Mouse (Mus musculus): ENCODE results near the gene Prkn. TPM values are rescaled to one million over a fixed set of nuclear protein-coding genes. Genes with fewer than 3 reads are reported as not detected.

Prkn gene
- polyA plus RNA-seq, 3 experiments from 2014 or later: 0.12 TPM; not detected in 2

GRCm38 (mm10) chr17:11664610-11665345 lies 824.6 kb downstream of the Prkn start:
- no peak for ATAC-seq

DNA sequence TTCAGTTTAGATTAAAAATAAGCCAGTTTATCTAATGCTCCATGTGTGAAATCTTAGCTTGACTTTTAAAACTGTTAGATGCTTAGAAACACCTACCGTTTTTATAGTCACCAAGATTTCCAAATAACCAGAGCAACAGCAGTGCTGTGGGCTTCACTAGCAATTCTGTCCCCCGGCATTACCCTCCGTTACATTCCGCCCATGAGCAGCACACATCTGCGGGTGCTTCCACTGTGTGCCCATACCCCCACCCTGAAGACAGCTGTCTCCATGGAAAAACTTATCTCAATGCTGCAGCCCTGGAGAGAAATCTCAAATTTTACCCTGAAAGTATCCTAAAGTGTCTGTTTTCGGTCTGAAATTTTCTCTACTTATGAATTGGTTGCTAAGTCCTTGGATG lies 839.5 kb downstream of the Prkn start:
- no peak for ATAC-seq

DNA sequence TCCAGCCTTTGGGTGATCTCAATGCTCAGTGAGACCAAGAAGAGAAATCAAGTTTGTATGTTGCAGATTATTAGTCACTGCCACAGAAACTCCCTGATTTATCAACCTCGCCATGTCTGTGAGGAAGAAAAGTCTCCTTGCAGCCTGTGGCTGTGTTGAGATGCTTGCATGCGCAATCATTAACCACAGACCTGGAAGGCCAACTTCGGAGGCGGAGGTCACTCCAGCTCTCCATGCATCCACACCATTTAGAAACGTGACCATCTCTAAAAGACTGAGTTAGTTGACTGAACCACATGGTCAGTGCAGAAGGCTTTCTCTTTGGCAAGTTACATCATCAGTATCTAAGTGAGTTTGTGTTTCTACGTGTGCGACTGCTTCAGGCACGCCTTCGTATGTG lies 840.3 kb downstream of the Prkn start:
- no peak for ATAC-seq

DNA sequence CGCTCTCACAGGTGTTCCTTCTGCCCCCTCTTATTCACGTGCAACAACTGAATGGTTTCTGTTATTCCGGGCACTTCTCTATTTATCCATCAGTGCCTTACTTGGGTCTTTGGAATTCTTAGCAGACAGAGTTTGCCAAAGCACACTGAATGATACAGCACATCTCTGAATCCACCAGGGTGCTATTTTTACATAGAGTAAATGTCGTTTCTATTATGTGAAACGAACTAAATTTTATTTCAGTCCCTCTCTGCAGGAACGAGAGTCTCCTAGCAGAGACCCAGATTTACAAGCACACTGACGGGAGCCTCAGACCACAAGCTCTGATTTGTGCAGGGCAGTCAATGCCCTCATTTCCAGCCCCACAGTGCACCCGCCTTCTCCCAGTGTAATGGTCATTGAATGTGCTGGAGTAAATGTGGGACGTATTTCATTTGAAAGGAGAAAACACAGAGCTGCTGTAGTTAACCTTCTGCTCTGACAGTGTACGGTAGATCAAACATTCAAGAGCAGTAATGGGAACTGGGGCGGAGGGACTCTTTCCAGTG lies 841.7 kb downstream of the Prkn start:
- no peak for ATAC-seq

DNA sequence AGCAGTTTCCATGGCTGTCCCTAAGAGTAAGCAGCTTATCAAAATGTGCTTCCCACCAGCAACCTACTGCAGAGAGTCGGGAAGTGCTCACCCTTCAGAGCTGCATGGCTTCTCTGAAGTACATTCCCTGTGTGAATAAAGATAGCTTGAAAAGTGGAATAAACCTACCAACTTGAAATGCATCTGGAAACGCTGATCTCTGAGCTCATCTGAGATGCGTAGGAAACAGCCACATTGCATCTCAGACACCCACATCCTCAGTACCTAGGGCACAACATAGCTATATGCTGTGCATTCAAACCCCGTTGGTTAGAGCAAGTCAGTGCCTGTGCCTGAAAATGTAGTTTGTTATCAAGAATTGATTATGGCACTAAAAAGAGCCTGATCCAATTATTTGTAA lies 864.8 kb downstream of the Prkn start:
- ATAC-seq: no peak

GRCm38 (mm10) chr17:11705761-11706160 lies 865.6 kb downstream of the Prkn start:
- no peak for ATAC-seq

- ATAC-seq: no peak
Observed at GRCm38 (mm10) chr17:11712066-11712465, 871.9 kb downstream of the Prkn start.

GRCm38 (mm10) chr17:11719801-11720200 lies 879.6 kb downstream of the Prkn start:
- no peak for ATAC-seq

DNA sequence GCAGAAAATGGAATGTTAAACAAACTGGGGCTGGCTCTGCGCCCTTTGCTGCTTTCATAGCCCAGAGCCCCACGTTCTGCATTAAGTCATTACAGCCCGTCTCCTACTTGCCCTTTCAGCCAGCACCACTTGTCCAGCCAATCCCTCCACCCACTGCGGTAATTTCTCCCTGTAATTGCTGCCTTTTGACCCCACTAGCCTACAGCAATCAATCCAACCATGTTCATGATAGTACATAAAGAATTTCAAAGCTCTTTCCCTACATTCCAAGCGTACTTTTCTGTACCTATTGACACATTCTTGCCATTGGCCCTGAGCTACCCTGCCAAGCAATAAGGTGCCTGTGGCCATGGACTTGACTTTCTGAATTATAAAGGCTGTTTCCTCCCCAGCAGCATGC lies 881.7 kb downstream of the Prkn start:
- no peak for ATAC-seq

GRCm38 (mm10) chr17:11722478-11722877 lies 882.3 kb downstream of the Prkn start:
- no peak for ATAC-seq

DNA sequence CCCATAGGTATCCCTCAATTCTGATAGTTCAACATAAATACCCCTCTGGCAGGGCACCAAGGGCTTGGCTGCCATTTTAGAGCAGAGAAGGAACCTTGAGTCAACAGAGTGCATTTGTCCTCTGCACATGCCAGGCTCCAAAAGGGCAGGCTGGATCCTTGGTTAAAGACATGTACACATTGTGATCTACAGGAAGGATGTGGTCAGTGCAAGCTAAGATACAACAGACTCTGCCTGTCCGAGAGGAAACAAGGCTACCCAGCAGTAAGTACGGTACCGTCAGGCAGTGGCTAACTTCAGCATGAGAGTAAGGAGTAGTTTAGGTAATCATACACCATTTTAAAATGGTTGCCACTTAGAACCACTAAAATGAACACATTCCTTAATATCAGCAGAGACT lies 884.0 kb downstream of the Prkn start:
- no peak for ATAC-seq

DNA sequence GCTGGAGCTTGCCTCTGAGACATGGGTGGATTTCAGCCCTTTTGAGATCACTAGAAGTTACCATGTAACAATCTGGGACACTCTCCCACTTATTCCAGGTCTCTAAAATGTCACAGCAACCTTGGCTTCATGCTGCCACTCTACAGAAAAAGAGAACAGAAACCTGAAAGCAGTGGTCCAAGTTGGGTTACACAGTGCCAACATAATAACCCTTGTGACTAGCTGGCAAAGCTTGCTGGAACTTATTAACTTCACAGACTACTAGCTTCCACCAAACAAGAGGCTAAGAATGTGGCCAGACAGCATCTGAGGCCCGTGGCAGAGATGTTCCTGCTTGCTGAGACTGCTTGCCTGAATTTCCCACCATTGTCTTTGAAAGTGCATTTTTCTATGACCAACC lies 886.9 kb downstream of the Prkn start:
- ATAC-seq: no peak

DNA sequence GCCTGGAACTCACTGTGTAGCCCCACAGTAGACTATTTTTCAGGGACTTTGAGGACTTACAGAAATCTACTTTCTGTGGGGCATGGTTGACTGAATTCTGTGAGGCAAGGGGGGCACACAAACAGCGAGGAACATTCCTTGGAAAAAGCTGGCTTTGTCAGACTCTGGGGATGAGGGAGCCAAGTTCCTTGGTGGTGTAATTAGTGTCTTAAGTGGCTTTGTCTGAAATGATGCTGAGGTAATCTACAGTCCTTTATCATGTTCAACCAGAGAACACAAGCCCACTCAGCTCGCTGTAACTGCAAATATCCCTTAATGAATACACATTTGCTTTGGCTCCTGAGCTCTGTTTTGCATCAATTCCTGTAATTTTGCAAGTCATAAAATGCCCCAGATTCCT lies 888.1 kb downstream of the Prkn start:
- ATAC-seq: no peak

DNA sequence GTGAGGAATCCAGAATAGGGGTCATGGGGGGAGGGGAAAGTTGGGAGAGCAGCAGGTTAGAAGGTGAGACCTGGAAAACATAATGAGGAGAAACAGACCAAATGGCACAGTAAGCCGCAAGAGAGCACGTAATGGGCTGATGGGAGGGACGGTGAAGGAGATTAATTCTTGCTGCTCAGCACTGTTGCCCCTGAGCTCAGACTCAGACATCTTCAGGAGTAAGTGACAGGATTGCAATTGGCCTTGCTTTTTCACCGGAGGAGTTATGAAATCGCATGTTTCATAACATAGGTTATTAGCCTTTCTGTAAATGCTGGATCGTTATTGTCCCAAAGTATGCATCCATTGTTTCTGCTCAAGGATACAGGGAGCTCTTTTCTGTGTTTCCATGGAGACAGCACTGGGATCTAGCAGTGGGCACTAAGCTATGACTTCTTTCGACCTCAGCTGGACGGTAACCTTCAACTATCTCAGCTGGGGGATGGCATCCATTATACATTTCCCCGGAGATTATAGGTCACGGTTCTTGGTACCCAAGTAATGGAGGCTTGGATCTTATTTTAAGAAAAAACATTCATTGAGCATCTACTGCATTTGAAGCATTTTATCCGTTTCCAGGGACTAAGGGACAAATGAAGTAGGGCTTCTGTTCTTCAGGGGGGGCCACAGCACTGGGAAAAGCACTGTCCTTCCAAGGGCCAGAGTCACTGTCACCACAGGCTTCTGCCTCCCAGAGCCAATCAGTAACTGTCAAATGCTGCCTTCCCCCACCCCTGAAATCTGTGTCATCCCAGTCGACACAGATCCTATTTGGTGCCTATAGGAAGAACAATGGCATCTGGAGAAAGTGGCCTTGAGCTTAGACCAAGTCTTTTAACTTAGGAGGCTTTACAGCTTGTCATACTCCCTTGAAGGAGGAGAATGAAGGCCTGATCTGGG lies 890.7 kb downstream of the Prkn start:
- ATAC-seq: no peak

GRCm38 (mm10) chr17:11735158-11735877 lies 895.1 kb downstream of the Prkn start:
- ATAC-seq: no peak

DNA sequence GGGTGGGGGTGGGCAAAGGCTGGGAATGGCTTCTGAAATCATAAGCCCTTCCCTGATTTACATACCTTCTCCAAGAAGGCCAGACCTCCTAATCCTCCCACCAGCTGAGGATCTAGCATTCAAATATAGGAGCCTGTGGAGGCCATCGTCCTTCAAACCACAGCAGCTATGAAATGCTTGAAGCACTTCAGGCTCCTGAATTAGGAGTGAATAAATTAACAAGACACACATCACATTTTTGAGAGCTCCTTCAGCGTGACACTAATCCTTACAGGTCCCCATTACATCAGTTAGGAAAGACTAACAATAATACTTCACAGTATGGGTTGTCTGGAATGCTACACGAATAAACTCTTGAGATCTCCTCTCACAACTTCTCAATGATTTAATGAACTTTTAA lies 896.3 kb downstream of the Prkn start:
- no peak for ATAC-seq

GRCm38 (mm10) chr17:11737905-11738304 lies 897.7 kb downstream of the Prkn start:
- no peak for ATAC-seq

GRCm38 (mm10) chr17:11740716-11741115 lies 900.5 kb downstream of the Prkn start:
- ATAC-seq: no peak

DNA sequence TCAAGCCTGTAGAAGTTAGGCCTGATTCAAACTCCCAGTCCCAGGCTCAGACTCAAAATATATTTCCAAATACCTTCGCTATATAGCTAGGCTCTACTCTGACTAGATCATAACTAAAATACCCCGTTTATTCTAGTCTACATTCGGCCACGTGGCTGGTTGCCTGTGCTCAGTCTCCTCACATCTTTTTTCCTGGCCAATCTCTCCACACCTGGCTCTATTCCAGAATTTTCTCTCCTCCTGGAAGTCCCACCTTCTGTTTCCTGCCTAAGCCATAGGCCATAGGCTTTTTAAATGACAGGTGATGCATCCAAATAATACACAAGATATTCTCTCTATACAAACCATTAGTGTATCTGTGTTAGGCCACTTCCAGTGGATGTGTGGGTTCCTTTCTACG lies 901.0 kb downstream of the Prkn start:
- no peak for ATAC-seq

DNA sequence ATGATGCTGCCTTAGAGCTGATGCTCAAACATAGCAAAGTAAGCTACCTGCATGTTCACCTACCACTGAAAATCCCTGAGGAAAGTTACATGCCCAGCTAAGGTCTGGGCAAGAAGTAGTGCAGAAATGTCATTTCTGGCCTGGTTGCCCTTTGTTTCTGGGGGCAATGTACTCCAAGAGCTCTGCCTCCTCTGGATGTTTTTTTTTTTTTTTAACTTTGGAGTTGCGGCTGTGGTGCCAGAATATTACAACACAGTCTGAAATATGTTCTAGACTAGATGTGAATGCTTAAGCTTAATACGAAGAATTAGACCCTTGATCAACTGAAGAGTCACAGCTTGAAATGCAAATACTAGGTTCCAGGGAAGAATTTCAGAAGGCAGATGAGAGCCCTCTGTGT lies 911.1 kb downstream of the Prkn start:
- ATAC-seq: no peak

GRCm38 (mm10) chr17:11752686-11753085 lies 912.5 kb downstream of the Prkn start:
- ATAC-seq: no peak

DNA sequence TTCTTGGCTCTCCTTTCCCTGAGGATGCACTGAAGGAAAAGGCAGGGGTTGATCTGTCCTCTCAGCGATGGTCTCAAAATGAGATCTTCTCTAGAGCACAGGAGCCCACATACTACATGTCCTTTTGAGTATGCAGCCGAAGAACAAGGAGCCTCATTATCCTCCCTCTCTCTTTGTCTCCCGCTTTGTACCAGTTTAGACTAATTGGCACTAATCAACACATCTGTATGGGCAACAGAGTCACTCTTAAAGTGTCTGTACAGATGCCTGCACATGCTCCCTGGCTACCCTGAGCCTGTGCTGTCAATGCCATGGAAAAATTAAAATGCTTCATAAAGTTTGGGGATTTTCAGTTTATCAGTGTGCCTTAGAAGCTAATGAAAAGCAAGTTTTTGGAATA lies 924.9 kb downstream of the Prkn start:
- no peak for ATAC-seq

DNA sequence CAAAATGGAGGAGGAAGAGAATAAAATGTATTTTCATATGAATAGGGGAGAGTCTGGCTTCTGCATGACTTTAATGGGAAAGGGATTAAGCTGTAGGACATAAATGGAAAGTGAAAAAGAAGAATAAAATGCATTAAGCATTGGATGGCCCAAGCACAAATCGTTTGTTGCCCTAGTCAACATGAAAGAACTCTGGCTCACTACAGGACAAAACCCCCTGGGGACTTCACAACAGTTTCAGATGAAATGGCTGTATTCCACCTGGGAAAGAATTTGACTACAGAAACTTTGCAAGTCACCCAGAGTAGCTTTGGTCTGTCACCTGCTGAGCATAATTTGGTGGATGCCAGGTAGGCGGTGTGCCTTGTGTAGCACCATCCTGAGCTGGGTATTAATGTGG lies 925.4 kb downstream of the Prkn start:
- ATAC-seq: no peak

All from inflammation-experienced regulatory T-cells, adult 6 months (primary cell).